Mouse (Mus musculus) brain, embryonic 14.5 days (tissue): ENCODE measurements at regions not wholly inside any gene's neighbourhood (a gene's known extent, or its start where the extent isn't known, plus 50 kb on each side); places are given as distances from the start of the nearest gene placed in this dataset.

Experiments used
- DNase-seq: peaks from one replicate; pipeline ENCODE4 v3.0.0-alpha.2; 2011; ENCODE audit warnings: low read depth
- CTCF ChIP-seq: fragments of 200-500 bp; IDR thresholded peaks from 2 replicates; pipeline ENCODE4 v1.5.1; 2012; ENCODE audit warnings: inconsistent platforms, mild to moderate bottlenecking, moderate library complexity, borderline replicate concordance; ENCODE audit not compliant: insufficient read depth, insufficient read length; ENCODE audit errors: extremely low read depth
- POLR2A ChIP-seq: fragments of 200-500 bp; IDR thresholded peaks from 2 replicates; pipeline ENCODE4 v1.6.1; 2012; ENCODE audit warnings: mild to moderate bottlenecking, inconsistent platforms, borderline replicate concordance; ENCODE audit not compliant: poor library complexity, insufficient read depth, insufficient read length, severe bottlenecking; ENCODE audit errors: extremely low read depth

GRCm38 (mm10) chr15:97620261-97620660 lies 85.4 kb downstream of the Rpap3 start:
- no peak for DNase-seq
- TF ChIP-seq POLR2A (no peak), CTCF (no peak)

DNA sequence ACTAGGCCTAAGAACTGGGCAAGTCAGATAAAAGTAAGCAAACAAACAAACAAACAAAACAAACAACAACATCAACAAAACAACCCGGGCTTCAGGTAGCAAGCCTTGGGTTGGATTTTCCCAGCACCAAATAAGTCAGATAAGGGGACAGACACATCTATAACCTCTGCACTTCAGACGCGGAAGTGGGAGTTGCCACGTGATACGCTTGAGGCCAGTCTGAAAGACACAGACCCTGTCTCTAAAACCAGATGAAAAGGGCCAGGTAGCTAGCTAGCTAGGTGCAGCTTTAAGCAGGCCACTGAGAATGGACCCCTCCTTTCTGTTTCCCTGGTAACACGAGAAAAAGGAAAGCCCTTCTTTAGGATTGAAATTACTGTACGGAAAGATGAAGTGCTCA lies 85.9 kb downstream of the Rpap3 start:
- TF ChIP-seq POLR2A, result no peak
- no peak for TF ChIP-seq CTCF
- DNase-seq, result no peak

GRCm38 (mm10) chr15:97612325-97612724 lies 93.3 kb downstream of the Rpap3 start:
- TF ChIP-seq CTCF (peak; percentile 15; the same call in 1 of the 2 replicates), POLR2A (no peak)
- DNase-seq, result no peak

- no peak for DNase-seq
- no peak for TF ChIP-seq CTCF
- TF ChIP-seq POLR2A, result no peak
These were observed 94.9 kb downstream of the Rpap3 start for GRCm38 (mm10) chr15:97610767-97611166.

DNA sequence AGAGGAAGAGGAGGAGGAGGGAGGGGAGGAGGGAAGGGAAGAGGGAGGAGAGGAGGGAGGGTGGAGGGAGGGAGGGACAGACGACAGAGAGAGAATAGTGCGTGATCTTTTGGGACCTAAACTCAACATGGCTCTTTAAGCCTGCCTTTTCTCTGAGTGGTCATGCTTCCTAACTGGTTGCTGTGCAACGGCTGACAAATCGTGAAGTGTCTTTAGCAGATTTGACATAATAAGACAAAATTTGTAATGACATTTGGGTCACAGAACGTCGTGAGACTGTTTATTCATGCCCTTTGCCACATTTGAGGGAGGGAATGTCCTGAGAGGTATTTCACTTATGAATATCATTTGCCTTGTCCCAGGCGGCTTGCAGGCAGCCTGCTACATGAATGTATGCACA lies 96.1 kb downstream of the Rpap3 start:
- DNase-seq, result peak; percentile 13
- TF ChIP-seq POLR2A (no peak), CTCF (no peak)

DNA sequence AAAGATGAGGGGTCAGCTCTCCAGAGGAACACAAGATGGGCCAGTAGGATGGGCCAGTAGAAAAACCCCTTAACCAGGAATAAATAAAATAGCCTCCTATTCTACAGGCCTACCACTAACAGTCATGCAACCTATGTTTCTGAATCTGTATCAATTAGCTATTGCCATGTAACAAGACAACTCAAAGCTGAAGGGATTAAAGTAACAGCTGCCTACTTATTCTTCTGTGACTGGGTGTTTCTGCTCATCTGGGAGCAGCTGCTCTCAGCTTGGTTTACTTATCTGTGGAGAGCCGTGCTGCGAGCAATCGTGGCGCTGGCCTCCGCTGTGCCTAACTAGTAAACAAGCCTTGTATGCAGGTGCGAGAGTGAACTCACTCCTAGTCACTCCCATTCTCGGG lies 97.0 kb downstream of the Rpap3 start:
- no peak for DNase-seq
- TF ChIP-seq POLR2A (no peak), CTCF (no peak)

DNA sequence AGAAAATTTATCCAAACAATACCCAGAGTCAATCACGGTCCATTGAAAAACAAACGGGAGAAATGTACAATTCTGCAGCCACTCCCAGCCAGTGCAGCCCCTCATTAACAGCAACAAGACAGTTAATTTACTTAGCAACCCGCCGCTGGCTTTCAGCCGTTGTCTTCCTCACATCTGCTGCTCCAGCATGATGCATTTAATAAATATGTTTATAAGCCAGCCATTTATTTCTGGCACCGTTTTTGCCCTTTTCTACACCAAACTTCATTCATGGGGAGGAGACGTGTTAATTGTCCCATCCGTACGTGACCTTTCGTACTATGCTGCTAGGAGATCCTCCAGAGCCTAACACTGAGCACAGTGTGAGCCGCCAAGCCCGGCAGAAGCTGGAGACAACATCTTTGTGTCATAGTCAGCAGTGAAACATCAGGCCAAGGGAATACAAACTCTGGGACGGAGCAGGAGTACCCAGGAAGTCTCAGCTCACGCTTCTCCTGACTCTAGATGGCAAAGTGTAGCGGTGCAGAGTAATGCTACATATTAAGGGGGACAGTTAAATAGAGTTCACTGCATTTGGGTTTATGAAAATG lies 97.9 kb downstream of the Rpap3 start:
- no peak for TF ChIP-seq POLR2A
- no peak for TF ChIP-seq CTCF
- DNase-seq, result peak; percentile 81

DNA sequence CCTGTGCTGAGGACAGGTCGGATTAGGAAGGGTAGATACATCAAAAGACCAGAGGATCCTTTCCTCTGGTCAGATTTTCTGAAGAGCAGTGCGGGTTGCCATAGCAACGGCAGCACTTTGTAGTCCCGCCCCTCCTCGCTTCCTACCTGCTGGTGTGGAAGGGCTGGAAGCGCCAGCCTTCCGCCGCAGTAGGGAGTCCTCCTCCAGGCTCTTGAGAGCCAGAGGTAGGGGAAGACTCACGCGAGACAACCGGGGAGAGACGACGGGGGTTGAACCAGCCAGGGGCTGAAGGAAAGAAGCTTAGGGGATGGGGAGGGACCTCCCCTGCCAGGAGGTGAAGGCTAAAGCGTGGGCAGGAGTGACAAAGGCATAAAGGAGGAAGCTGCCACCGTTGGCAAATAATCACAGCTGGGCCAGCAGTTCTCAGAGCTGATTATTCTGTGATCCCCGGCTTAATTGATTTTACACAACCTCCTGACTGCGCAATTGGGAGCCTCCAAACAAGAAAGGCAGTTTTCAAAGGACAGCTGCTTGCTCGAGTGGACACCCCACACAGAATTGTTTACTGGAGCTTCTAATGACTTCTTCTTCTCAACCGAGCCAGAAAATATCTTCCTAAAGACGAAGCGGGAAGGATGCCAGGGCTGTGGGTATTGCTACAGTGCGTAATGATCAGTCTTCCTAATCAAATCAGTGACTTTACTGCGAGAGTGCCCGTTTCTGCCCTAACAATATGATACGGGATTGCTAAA lies 98.8 kb downstream of the Rpap3 start:
- TF ChIP-seq POLR2A, result peak; percentile 40; the same call in 1 of the 2 replicates
- TF ChIP-seq CTCF, result no peak
- peak; percentile 96 for DNase-seq

DNA sequence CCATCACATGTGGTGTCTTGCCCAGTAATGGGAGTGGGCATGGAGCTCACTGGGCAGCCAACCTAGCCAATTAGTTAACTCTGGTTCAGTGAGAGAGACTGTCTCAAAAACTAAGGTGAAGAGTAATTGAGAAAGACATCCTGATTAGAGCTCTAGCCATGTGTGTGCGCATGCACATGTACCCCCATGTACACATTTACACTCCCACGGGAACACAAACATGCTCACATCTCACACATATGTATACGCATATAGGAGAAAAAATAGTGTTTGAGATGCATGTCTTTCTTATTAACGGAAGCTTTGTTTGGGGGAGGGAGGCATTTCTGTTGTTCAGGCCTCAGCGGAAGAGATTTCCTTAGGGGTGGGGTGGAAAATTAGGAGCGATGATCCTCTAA lies 99.4 kb downstream of the Rpap3 start:
- DNase-seq, result no peak
- TF ChIP-seq POLR2A, result no peak
- TF ChIP-seq CTCF, result no peak

DNA sequence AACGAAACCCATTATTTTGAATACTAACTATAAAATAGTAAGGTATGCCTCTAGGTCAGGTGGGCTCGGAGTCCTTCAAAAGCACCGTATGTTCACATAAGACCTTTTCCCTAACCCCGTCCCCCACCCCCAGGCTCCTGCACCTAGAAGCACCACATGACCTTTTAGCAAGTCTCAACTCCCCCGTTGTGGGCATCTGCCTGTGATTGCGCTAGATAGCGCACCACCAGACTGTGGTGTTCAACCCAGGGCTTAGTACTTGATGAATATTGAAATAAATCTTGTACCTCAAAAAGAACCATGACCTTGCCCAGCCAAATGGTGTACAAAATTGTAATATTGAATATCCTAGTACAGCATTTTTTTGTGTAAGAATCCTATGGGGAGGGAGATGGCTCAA lies 99.8 kb downstream of the Rpap3 start:
- TF ChIP-seq POLR2A, result no peak
- no peak for TF ChIP-seq CTCF
- peak; percentile 40 for DNase-seq

DNA sequence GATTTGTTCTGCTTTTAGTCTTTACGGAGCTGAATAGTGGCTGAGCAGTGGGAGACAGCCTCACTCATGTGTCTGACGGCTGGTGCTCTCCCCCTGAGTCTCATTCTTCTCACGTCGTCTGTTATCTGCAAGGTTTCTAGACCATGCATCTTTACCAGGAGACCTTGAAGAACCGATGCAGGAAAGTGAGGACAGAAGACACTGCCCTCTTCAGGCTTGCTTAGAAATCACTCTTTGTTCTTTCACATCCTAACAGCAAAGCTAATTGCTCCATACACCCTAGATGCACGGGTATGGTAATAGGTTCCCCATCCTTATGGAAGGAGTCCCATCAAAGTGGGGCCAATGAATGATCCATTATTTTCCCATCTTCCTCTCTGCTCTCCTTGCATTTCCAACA lies 102.1 kb downstream of the Rpap3 start:
- TF ChIP-seq POLR2A (no peak), CTCF (peak; percentile 16; the same call in 1 of the 2 replicates)
- peak; percentile 24 for DNase-seq

DNA sequence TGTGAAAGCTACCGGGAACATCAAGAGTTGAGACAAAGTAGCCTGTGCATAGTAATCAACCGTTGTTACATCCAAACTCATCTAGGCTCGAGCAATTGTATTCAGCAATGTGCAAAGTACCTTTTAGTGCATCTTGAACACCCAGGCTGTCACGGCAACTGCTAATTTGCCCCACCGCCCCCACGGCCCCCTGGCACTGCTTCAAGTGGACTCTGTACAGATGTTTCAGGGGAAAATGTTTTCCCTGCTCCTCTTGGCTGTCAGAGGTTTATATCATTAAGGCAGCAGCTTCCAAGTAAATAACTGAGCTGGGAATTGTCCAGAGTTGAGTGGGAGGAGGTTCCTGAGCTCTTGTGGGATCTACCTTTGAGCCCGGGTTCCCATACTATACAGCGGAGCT lies 107.4 kb downstream of the Rpap3 start:
- TF ChIP-seq CTCF (no peak), POLR2A (no peak)
- no peak for DNase-seq
